Mouse (Mus musculus) lung, postnatal 0 days (tissue): ENCODE data around the gene Ptk6.

ENCODE experiments used
- CTCF ChIP-seq: IDR thresholded peaks from 2 replicates; pipeline ENCODE4 v1.5.1; 2016; ENCODE audit warnings: antibody characterized with exemption, mild to moderate bottlenecking
- EP300 ChIP-seq: IDR thresholded peaks from 2 replicates; pipeline ENCODE4 v1.6.1; 2016; ENCODE audit warnings: antibody characterized with exemption, mild to moderate bottlenecking, control low read depth

GRCm38 (mm10) chr2:181174646-181175045 lies 27.9 kb downstream of the Ptk6 start:
- no peak for TF ChIP-seq CTCF
- no peak for TF ChIP-seq EP300
